Mouse (Mus musculus): ENCODE measurements around the gene Dgkh. TPM values are rescaled to one million over a fixed set of nuclear protein-coding genes. Genes with fewer than 3 reads are reported as not detected.
"Not testable (repeated sequence)": the region's sequence is repeated elsewhere in the genome, so short reads cannot be mapped to it uniquely, and the experiment has no call there.

The Dgkh gene
- polyA plus RNA-seq, 1 experiment from 2014 or later: 0.87 TPM

DNA sequence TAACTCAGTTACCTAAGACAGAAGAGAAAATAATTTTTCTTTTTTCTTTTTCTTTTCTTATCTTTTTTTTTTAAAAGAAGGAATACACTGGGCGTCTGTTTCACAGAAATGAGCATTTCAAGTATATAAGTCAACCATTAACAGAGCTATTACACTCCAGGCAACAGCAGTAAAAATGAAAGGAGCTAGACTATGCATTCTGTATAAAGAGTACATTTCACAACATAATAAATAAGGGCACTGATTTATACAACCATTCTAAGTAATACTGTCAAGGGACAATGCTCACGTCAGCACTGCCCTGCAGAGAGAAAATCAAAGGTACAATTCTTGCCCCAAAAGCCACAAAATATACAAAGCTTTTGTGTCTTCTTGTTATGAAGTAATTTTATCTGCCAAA is 168.3 kb downstream of the Dgkh start:
- Histone ChIP-seq H3K4me1 (ENCODE audit: control insufficient read depth, insufficient read depth, low read length) (no peaks in the 10 kb centered on the region; the same call in 1 of the 2 replicates), H3K4me3 (ENCODE audit: low read depth, low read length) (no peak overlapping the region), H3K4me2 (ENCODE audit: low read depth, severe bottlenecking) (no peak overlapping the region), H3K9ac (ENCODE audit: low read length) (no peak overlapping the region), H3K27ac (replicated peaks; ENCODE audit: low read depth, low read length) (no peak overlapping the region), H3K27me3 (ENCODE audit: control insufficient read depth, insufficient read depth, low read length) (no peaks in the 10 kb centered on the region), H3K36me3 (ENCODE audit: control insufficient read depth, insufficient read depth, low read length) (no peaks in the 10 kb centered on the region), H3K9me3 (ENCODE audit: control insufficient read depth, low read length) (no peaks in the 10 kb centered on the region)
- no peak for DNase-seq (ENCODE audit: low spot score)
- ATAC-seq (ENCODE audit: insufficient number of reproducible peaks, low FRiP score, low TSS enrichment, low read depth): no peak
- WGBS: 36% methylated on average over 2 of the region's 2 CpGs

DNA sequence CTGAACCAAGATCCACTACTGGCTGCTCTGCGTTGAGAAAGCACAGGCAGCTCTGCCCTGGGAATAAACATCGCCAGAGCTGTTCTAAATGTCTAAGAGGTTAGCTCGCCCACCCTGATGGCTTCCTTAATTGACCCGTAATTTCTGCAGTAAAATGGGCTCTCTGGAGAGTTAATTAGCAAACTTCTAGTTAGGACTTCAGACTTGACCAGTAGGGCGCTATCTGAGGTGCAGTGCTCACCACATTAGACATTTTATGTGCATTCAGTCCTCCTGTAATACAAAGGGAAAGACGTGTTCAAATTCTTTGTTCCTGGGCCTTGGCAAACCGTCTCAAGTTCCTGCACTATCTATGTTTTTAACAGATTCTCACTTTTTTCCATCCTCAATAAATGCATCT is 169.4 kb downstream of the Dgkh start:
- 32% methylated on average over 7 of the region's 7 CpGs for WGBS
- Histone ChIP-seq H3K4me1 (ENCODE audit: control insufficient read depth, insufficient read depth, low read length) (no peaks in the 10 kb centered on the region; the same call in 1 of the 2 replicates), H3K9me3 (ENCODE audit: control insufficient read depth, low read length) (no peaks in the 10 kb centered on the region), H3K4me3 (ENCODE audit: low read depth, low read length) (no peak overlapping the region), H3K9ac (ENCODE audit: low read length) (no peak overlapping the region), H3K36me3 (ENCODE audit: control insufficient read depth, insufficient read depth, low read length) (no peaks in the 10 kb centered on the region), H3K27ac (replicated peaks; ENCODE audit: low read depth, low read length) (no peak overlapping the region), H3K4me2 (ENCODE audit: low read depth, severe bottlenecking) (no peak overlapping the region), H3K27me3 (ENCODE audit: control insufficient read depth, insufficient read depth, low read length) (no peaks in the 10 kb centered on the region)
- ATAC-seq (ENCODE audit: insufficient number of reproducible peaks, low FRiP score, low TSS enrichment, low read depth) (no peak), DNase-seq (ENCODE audit: low spot score) (peak; percentile 33)

DNA sequence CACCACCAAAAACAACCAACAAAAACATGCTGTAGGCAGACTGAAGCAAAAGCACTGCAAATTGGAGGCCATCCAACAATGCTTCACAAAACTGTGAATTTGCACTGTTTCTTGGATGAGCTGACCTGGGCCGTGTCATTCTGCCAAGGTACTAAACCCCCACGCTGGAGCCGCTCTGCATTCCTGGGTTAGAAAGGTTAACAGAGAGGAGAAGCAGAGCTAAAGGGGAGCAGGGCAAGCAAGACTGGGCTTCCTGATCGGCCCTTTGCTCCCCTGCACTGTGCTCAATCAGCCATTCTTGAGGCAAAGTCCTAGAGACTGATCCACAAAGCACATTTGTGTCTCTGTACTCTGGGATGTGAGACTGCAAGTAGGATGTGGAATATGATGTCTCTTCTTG is 170.5 kb downstream of the Dgkh start:
- Histone ChIP-seq H3K4me2 (ENCODE audit: low read depth, severe bottlenecking) (no peak overlapping the region), H3K27me3 (ENCODE audit: control insufficient read depth, insufficient read depth, low read length) (no peaks in the 10 kb centered on the region), H3K4me3 (ENCODE audit: low read depth, low read length) (no peak overlapping the region), H3K27ac (replicated peaks; ENCODE audit: low read depth, low read length) (no peak overlapping the region), H3K9me3 (ENCODE audit: control insufficient read depth, low read length) (no peaks in the 10 kb centered on the region), H3K36me3 (ENCODE audit: control insufficient read depth, insufficient read depth, low read length) (no peaks in the 10 kb centered on the region), H3K9ac (ENCODE audit: low read length) (no peak overlapping the region), H3K4me1 (ENCODE audit: control insufficient read depth, insufficient read depth, low read length) (no peaks in the 10 kb centered on the region; the same call in 1 of the 2 replicates)
- WGBS: 62% methylated on average over 4 of the region's 4 CpGs
- no peak for ATAC-seq (ENCODE audit: insufficient number of reproducible peaks, low FRiP score, low TSS enrichment, low read depth)
- no peak for DNase-seq (ENCODE audit: low spot score)

DNA sequence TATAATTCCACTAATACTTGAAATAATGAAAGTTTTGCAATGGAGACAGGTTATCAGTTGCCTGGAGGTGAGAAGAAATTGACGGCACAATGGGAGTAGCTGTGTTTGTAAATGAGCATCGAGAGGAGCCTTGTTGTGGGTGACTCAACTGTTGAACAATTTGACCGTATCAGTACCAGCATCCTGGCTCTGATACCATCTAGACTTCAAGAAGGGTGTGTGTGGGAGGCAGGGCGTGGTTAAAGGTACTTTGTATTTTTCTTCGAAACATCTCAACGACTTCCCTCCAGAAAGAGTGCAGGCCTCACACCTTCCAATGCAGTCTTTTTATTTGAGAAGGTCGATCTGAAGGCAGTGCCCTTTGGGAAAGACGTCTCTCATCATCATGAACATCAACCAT is 173.5 kb downstream of the Dgkh start:
- Histone ChIP-seq H3K36me3 (ENCODE audit: control insufficient read depth, insufficient read depth, low read length) (no peaks in the 10 kb centered on the region), H3K27me3 (ENCODE audit: control insufficient read depth, insufficient read depth, low read length) (no peaks in the 10 kb centered on the region), H3K27ac (replicated peaks; ENCODE audit: low read depth, low read length) (no peak overlapping the region), H3K4me1 (ENCODE audit: control insufficient read depth, insufficient read depth, low read length) (no peaks in the 10 kb centered on the region; the same call in 1 of the 2 replicates), H3K9me3 (ENCODE audit: control insufficient read depth, low read length) (no peaks in the 10 kb centered on the region), H3K4me3 (ENCODE audit: low read depth, low read length) (no peak overlapping the region), H3K9ac (ENCODE audit: low read length) (no peak overlapping the region), H3K4me2 (ENCODE audit: low read depth, severe bottlenecking) (no peak overlapping the region)
- ATAC-seq (ENCODE audit: insufficient number of reproducible peaks, low FRiP score, low TSS enrichment, low read depth) (no peak), DNase-seq (ENCODE audit: low spot score) (no peak)
- WGBS: 88% methylated on average over 8 of the region's 8 CpGs

DNA sequence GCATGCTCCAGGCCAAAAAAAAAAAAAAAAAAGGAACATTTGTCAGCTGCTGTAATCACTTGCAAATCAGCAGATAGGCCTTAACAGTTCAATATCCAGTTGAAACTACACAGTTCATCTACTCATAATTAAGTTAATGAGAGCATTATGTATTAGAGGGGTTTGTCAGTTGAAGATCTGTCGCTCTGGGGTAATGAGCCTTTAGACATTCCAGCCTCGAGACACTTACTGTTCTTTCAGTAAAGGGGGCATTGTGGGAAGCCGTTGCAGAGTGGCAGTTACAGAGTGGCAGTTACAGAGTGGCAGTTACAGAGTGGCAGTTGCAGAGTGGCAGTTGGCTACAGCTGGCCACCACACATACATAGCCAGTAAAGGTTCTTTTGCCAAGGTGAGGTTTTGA is 177.7 kb downstream of the Dgkh start:
- not testable (repeated sequence) for H3K4me2 ChIP-seq (ENCODE audit: low read depth, severe bottlenecking); H3K4me1 ChIP-seq (ENCODE audit: control insufficient read depth, insufficient read depth, low read length); DNase-seq (ENCODE audit: low spot score); H3K27me3 ChIP-seq (ENCODE audit: control insufficient read depth, insufficient read depth, low read length); H3K9ac ChIP-seq (ENCODE audit: low read length); H3K4me3 ChIP-seq (ENCODE audit: low read depth, low read length); ATAC-seq (ENCODE audit: insufficient number of reproducible peaks, low FRiP score, low TSS enrichment, low read depth); H3K9me3 ChIP-seq (ENCODE audit: control insufficient read depth, low read length); H3K27ac ChIP-seq (replicated peaks; ENCODE audit: low read depth, low read length); H3K36me3 ChIP-seq (ENCODE audit: control insufficient read depth, insufficient read depth, low read length)
- 78% methylated on average over 3 of the region's 3 CpGs for WGBS

DNA sequence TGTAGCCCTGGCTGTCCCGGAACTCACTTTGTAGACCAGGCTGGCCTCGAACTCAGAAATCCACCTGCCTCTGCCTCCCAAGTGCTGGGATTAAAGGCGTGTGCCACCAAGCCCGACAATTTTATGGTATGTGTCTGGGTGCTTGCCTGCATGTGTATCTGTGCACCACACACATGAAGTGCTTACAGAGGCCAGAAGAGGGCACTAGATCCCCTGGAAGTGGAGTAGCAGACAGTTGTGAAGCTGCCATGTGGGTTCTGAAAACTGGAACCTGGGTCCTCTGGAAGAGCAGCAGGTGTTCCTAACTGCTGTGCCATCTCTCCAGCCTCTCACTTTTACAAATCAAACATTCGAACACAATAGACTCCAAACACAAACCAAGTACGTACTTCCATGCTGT is 178.9 kb downstream of the Dgkh start:
- DNase-seq (ENCODE audit: low spot score): no peak
- no peaks in the 10 kb centered on the region for H3K9me3 ChIP-seq (ENCODE audit: control insufficient read depth, low read length)
- no peak for ATAC-seq (ENCODE audit: insufficient number of reproducible peaks, low FRiP score, low TSS enrichment, low read depth)
- H3K4me1 ChIP-seq (ENCODE audit: control insufficient read depth, insufficient read depth, low read length): no peaks in the 10 kb centered on the region
- no peaks in the 10 kb centered on the region for H3K36me3 ChIP-seq (ENCODE audit: control insufficient read depth, insufficient read depth, low read length)
- WGBS: 95% methylated on average over 6 of the region's 6 CpGs
- no peak overlapping the region for H3K27ac ChIP-seq (replicated peaks; ENCODE audit: low read depth, low read length)
- no peak overlapping the region for H3K9ac ChIP-seq (ENCODE audit: low read length)
- no peak overlapping the region for H3K4me3 ChIP-seq (ENCODE audit: low read depth, low read length)
- H3K27me3 ChIP-seq (ENCODE audit: control insufficient read depth, insufficient read depth, low read length): no peaks in the 10 kb centered on the region
- H3K4me2 ChIP-seq (ENCODE audit: low read depth, severe bottlenecking): no peak overlapping the region

DNA sequence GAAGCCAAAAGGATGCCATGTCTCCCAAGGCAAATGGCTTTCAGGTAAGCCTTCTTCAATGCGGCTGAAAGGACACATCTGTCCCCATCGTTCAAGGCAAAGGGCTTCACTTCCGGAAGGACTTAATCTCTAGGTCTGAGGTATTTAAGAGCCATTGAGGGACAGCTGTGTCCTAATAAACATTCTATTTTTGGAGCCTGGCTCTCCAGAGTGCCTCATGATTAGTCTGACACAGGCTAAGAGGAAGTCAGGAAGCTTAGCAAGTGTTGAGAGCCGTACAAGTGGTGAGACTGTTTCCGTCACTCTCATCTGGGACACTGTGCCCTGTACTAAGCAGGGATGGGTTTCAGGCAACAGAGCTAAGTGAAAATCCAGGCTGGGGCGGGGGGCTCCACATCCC is 183.8 kb downstream of the Dgkh start:
- no peak for ATAC-seq (ENCODE audit: insufficient number of reproducible peaks, low FRiP score, low TSS enrichment, low read depth)
- Histone ChIP-seq H3K4me2 (ENCODE audit: low read depth, severe bottlenecking) (no peak overlapping the region), H3K9me3 (ENCODE audit: control insufficient read depth, low read length) (no peaks in the 10 kb centered on the region), H3K4me1 (ENCODE audit: control insufficient read depth, insufficient read depth, low read length) (no peaks in the 10 kb centered on the region), H3K27ac (replicated peaks; ENCODE audit: low read depth, low read length) (no peak overlapping the region), H3K9ac (ENCODE audit: low read length) (no peak overlapping the region), H3K27me3 (ENCODE audit: control insufficient read depth, insufficient read depth, low read length) (no peaks in the 10 kb centered on the region), H3K4me3 (ENCODE audit: low read depth, low read length) (no peak overlapping the region), H3K36me3 (ENCODE audit: control insufficient read depth, insufficient read depth, low read length) (no peaks in the 10 kb centered on the region)
- no peak for DNase-seq (ENCODE audit: low spot score)
- 55% methylated on average over 6 of the region's 6 CpGs for WGBS

DNA sequence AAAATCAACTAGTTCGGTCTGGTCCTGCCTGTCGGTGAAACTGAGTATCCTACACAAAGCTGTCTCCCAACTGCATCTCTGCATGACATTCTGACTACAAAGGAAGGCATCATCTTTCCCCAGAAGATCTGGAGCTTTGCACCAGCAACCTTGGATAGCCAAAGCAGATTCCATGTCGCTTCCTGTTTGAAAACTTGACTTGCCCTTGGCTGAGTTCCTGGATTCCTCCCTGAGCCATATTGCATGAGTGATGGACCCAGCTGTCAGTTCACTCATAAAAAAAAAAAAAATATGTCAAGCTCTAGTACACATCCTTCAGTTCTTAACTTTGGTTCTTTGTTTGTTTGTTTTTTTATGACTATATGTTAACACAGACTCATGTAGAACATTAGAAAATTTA is 191.3 kb downstream of the Dgkh start:
- Histone ChIP-seq H3K27me3 (ENCODE audit: control insufficient read depth, insufficient read depth, low read length) (no peaks in the 10 kb centered on the region), H3K4me3 (ENCODE audit: low read depth, low read length) (no peak overlapping the region), H3K36me3 (ENCODE audit: control insufficient read depth, insufficient read depth, low read length) (no peaks in the 10 kb centered on the region), H3K9me3 (ENCODE audit: control insufficient read depth, low read length) (no peaks in the 10 kb centered on the region), H3K4me2 (ENCODE audit: low read depth, severe bottlenecking) (no peak overlapping the region), H3K27ac (replicated peaks; ENCODE audit: low read depth, low read length) (no peak overlapping the region), H3K4me1 (ENCODE audit: control insufficient read depth, insufficient read depth, low read length) (0 out of 2 replicates have a peak, but pooled peaks cover 2% of the 10 kb centered on the region), H3K9ac (ENCODE audit: low read length) (no peak overlapping the region)
- ATAC-seq (ENCODE audit: insufficient number of reproducible peaks, low FRiP score, low TSS enrichment, low read depth) (no peak), DNase-seq (ENCODE audit: low spot score) (no peak)
- 89% methylated on average over 3 of the region's 3 CpGs for WGBS

DNA sequence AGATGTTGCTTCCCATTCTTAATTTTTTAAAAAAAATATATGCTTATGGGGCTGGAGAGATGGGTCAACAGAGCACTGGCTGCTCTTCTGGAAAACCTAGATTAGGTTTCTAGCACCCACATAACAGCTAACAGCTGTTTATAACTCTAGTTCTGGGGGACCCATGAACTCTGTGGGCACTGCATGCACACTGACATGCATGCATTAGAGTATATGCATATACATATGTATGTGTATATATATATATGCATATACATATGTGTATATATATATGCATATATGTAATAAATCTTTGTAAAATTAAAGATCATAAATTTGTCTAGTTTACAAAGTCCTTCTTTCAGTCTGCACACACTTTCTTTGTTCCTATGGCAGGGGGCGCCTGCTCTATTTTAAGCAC is 192.8 kb downstream of the Dgkh start:
- Histone ChIP-seq H3K9me3 (ENCODE audit: control insufficient read depth, low read length) (no peaks in the 10 kb centered on the region), H3K4me1 (ENCODE audit: control insufficient read depth, insufficient read depth, low read length) (0 out of 2 replicates have a peak, but pooled peaks cover 2% of the 10 kb centered on the region)
- WGBS: 88% methylated on average over 1 of the region's 1 CpGs

More for the DNA sequence above, 192.8 kb downstream of the Dgkh start:
- no peak overlapping the region for H3K27ac ChIP-seq (replicated peaks; ENCODE audit: low read depth, low read length)
- H3K9ac ChIP-seq (ENCODE audit: low read length): no peak overlapping the region
- H3K36me3 ChIP-seq (ENCODE audit: control insufficient read depth, insufficient read depth, low read length): no peaks in the 10 kb centered on the region
- H3K27me3 ChIP-seq (ENCODE audit: control insufficient read depth, insufficient read depth, low read length): no peaks in the 10 kb centered on the region
- DNase-seq (ENCODE audit: low spot score): no peak
- H3K4me2 ChIP-seq (ENCODE audit: low read depth, severe bottlenecking): no peak overlapping the region
- ATAC-seq (ENCODE audit: insufficient number of reproducible peaks, low FRiP score, low TSS enrichment, low read depth): no peak
- no peak overlapping the region for H3K4me3 ChIP-seq (ENCODE audit: low read depth, low read length)

Measured in limb, embryonic 11.5 days (tissue).